Mouse (Mus musculus) CD4-positive helper T cell, adult 2 months (primary cell): ENCODE results near the gene Arhgef1.

Experiments
- DNase-seq: peaks from one replicate; pipeline ENCODE4 v3.0.0-alpha.2; 2012; ENCODE audit warnings: low read depth, missing footprints, low spot score

Arhgef1 gene

GRCm38 (mm10) chr7:24944257-24944950 lies 41.7 kb downstream of the Arhgef1 start, which contains the start of gene Gm4881:
Gm4881 (minus strand) TSS chr7:24944494.
- DNase-seq, result peak; percentile 44

GRCm38 (mm10) chr7:24947316-24948048 lies 44.8 kb downstream of the Arhgef1 start:
- DNase-seq, result no peak

- DNase-seq, result no peak
These were observed 46.1 kb downstream of the Arhgef1 start for GRCm38 (mm10) chr7:24948774-24949173.

- DNase-seq, result peak; percentile 74
These were observed 47.4 kb downstream of the Arhgef1 start for GRCm38 (mm10) chr7:24949958-24950623.

GRCm38 (mm10) chr7:24953966-24954365 lies 51.3 kb downstream of the Arhgef1 start:
- no peak for DNase-seq

- peak; percentile 41 for DNase-seq
These were observed 51.7 kb downstream of the Arhgef1 start for GRCm38 (mm10) chr7:24954450-24954849.

GRCm38 (mm10) chr7:24955226-24955625 lies 52.5 kb downstream of the Arhgef1 start:
- DNase-seq, result no peak

- no peak for DNase-seq
These were observed 61.6 kb downstream of the Arhgef1 start for GRCm38 (mm10) chr7:24964288-24964687.

- DNase-seq, result peak; percentile 81
These were observed 62.3 kb downstream of the Arhgef1 start for GRCm38 (mm10) chr7:24964897-24965535.

GRCm38 (mm10) chr7:24967966-24968365 lies 65.3 kb downstream of the Arhgef1 start:
- no peak for DNase-seq

GRCm38 (mm10) chr7:24968463-24968862 lies 65.8 kb downstream of the Arhgef1 start:
- DNase-seq, result no peak

- no peak for DNase-seq
These were observed 67.1 kb downstream of the Arhgef1 start for GRCm38 (mm10) chr7:24969805-24970204.

GRCm38 (mm10) chr7:24970341-24970740 lies 67.6 kb downstream of the Arhgef1 start:
- no peak for DNase-seq

GRCm38 (mm10) chr7:24971261-24971971 lies 68.7 kb downstream of the Arhgef1 start:
- DNase-seq, result peak; percentile 80

- peak; percentile 95 for DNase-seq
These were observed 69.5 kb downstream of the Arhgef1 start, which contains the start of gene Rabac1 for GRCm38 (mm10) chr7:24971972-24972893. Rabac1 (minus strand) TSS chr7:24972754.

GRCm38 (mm10) chr7:24973208-24973607 lies 70.5 kb downstream of the Arhgef1 start:
- DNase-seq, result no peak

GRCm38 (mm10) chr7:24973902-24974301 lies 71.2 kb downstream of the Arhgef1 start:
- DNase-seq, result no peak

- DNase-seq, result peak; percentile 73
These were observed 72.3 kb downstream of the Arhgef1 start for GRCm38 (mm10) chr7:24974893-24975595.
